Mouse (Mus musculus) olfactory bulb, adult 2 months (tissue): Measurements from ENCODE around the gene Mrps21.

Experiments
- CTCF ChIP-seq: fragments of 200-500 bp; IDR thresholded peaks from 2 replicates; pipeline ENCODE4 v1.5.1; 2012; ENCODE audit warnings: low read depth, mild to moderate bottlenecking, low read length, moderate library complexity; ENCODE audit not compliant: insufficient read depth
- POLR2A ChIP-seq: fragments of 200-500 bp; IDR thresholded peaks from 2 replicates; pipeline ENCODE4 v1.6.1; 2012; ENCODE audit warnings: mild to moderate bottlenecking, low read depth, low read length, moderate library complexity; ENCODE audit not compliant: insufficient read depth

DNA sequence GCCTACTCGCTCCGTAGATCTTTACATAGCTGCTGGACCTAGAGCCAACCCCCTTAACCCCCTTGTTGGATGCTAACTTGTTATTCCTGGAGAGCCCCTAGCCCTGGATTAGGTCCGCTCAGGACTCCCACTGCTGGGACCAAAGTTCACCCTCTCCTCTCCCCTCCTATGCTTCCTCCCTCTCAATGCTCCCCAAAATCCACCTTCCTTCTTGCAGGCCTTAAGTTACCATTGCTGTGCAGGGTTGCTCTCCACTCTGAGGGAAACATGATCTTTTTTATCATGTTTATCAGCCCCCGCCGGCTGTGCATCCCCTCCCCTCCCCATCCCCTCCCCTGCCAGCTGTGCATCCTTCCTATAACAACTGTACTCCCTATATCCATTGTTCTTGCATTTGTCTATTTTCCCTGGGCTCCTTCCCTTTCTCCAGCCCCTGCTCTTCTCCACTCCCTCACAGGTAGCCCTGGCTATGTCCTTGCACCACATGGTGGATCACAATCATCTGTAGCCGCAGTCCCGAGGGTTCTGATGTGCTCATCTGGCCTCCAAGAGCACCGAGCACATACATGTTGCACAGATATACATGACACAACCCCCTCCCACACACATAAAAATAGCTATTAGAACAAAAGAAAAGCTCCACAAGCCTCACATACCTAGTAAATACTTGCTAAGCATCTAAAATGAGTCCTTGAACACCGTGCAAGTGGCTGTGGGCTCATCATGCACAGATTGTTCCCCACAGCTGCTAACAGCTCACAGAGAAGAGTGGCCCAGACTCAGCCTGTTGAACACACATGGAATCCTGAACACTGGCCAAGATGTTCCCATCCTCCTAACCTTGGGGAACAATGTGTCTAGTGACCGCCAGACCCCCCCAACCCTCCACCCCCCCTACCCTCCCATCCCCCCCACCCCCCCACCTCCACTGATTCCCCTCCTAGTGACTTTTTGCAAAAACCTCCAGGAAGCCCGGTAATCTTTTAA lies 21.0 kb upstream of the Mrps21 start:
- TF ChIP-seq CTCF (no peak), POLR2A (no peak)
